Mouse (Mus musculus) G1E-ER4 (cell line): Measurements from ENCODE around the gene Ccdc88c. TPM values are rescaled to one million over a fixed set of nuclear protein-coding genes. Genes with fewer than 3 reads are reported as not detected.

ENCODE experiments used
- GATA1 ChIP-seq: IDR thresholded peaks from one replicate; pipeline ENCODE4 v1.8.0; 2012; ENCODE audit warnings: low read length, inconsistent platforms
- polyA plus RNA-seq: library from polyadenylated mRNA; stranded (reverse); fragments of >175 nt; gene quantifications from 2 replicates; pipeline ENCODE4 v1.2.3, GENCODE M21; 2012

The Ccdc88c gene
- polyA plus RNA-seq, 1 experiment = 48.3 TPM

DNA sequence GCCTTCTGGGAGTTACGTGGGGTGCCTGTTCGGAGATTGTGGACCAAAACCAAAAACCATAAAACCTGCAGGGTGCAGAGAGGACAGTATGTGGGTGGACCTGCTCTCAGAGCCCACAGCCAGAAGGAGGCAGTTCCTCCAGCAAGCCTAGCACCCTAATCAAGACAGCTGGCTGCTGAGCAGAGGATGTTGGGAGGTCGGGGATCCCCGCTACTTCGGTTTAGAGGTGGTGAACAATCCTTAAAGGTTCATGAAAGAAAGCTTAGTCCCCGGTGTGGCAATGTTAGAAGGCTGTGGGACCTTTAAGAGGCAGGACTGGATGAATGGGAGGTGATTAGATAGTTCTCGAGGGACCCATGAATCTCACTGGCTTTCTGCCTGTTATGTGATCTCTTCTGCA, 36.4 kb downstream of the Ccdc88c start:
- no peak for TF ChIP-seq GATA1

DNA sequence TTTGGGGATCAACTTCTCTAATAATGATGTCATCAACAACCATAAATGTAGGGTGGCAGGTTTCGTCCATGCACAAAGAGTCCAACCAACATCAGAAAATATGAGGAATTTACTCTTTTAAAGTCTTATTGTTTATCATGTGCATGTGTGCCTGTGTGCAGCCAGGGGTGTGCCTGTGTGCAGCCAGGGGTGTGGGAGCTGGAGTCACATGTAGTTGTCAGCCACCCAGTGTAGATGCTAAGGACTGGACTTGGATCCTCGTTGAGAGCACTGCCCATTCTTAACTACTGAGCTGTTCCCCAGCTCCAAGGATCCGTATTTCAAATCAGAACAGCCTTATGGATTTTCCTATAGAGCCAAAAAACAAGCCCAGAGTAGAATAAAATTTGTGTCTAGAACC, 37.7 kb downstream of the Ccdc88c start:
- no peak for TF ChIP-seq GATA1

DNA sequence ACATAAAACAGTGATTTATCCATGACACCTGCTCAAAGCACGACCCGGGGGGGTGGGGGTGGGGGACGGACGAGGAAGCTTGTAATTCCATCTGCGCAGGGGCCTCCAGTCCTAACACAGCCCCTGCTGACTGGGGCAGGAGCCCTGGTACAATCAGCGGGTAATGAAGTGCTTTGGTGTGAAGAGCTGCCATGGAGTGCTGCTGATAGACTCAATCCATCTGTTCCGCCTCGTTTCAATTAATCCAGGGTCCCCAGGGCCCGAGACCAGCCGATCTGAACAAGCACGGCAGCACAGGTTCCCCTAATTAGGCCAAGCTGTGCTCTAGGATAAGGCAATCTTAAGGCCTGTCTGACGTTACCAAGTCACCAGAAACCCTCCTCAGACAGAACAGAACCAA, 38.6 kb downstream of the Ccdc88c start:
- no peak for TF ChIP-seq GATA1

DNA sequence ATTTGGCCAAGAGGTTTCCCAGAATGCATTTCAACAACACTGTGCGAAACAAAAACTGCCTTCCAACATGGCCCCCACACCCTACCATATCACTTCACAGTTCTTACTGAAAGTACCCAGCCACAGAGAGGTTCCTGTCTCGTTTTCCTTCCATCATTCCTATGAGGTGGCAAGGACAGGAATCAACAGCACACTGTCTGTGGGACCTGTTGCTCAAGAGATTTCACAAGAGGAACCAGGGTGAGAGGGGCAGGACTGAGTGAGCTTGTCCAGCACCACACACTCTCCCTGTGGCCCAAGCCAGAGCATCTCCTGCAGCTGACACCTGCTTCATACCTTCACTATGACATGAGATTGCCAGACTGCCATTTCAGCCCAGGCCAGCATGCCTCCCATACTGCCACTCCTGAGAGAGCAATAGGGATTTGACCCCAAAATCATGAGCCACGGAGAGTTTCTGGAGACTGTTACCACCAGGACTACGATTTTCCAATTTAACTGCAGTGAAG, 39.0 kb downstream of the Ccdc88c start:
- TF ChIP-seq GATA1 = no peak

DNA sequence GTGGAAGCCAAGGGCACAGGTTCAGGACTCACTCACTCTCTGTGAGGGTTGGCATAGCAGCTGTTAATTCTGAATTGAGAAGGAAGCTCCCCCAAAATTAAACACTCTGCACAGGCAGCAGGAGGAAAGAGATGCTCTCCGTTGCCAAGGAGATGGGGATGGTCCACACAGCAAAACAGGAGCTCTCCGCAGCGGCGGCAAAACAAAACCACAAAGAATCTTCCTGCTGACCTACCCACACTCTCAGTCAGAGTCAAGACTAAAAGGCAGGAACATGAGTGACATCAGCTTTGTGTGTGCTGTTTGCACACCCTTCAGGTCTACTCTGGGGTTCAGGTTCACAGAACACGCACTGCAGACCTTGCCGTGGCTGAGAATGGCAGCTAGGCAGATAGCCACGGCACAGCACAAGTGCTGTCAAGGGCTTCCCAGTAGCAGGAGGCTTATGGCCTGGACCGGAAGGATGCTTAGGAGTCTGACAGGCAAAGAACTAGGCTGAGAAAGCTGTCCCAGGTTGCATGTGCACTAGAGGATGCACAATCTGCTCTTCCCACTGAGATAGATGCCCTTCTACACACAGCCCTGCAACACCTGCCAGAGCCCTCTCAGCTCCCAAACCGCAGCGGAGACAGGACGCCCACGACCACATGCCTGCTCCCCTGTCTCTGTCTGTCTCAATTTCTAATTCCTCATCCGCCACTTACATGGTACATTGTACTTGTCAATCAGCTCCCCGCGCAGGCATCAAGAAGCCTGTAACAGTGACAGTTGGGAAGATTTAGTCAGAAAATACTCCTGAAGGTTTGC, 40.3 kb downstream of the Ccdc88c start:
- no peak for TF ChIP-seq GATA1

DNA sequence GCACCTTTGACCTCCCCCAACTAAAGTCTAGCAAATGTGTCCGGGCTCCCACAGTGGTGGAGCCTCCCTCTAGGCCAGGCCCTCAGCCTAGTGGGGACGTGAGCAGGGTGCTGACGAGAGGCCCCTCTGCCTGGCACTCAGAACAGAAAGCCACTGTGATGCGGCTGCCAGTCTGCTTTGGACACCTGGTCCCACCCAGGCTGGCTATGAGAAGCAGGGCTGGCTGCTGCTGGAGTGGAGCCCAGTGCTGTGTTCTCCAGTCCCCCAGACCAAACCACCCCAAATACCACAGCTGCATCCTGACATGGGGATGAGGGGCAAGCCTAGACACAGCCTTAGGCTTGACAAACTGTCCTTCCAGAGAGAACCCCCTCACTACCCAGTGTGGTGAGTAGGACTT, 42.4 kb downstream of the Ccdc88c start:
- TF ChIP-seq GATA1 = no peak

DNA sequence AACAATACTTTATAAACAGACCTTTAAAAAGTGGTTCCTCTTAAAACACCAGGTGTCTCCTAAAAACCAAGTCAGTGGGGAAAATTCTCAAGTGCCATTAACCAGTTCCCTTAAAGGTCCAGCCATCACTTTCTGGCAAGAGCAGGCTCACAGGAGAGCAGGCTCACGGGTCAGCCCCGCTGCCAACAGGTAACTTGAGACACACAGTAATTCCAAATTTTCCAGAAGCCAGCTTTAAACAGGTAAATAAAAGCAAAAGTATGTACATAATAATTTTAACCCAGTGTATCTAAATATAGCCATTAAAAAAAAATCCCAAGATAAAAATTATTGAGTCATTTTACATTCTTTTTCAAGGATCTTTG, 43.1 kb downstream of the Ccdc88c start:
- no peak for TF ChIP-seq GATA1

DNA sequence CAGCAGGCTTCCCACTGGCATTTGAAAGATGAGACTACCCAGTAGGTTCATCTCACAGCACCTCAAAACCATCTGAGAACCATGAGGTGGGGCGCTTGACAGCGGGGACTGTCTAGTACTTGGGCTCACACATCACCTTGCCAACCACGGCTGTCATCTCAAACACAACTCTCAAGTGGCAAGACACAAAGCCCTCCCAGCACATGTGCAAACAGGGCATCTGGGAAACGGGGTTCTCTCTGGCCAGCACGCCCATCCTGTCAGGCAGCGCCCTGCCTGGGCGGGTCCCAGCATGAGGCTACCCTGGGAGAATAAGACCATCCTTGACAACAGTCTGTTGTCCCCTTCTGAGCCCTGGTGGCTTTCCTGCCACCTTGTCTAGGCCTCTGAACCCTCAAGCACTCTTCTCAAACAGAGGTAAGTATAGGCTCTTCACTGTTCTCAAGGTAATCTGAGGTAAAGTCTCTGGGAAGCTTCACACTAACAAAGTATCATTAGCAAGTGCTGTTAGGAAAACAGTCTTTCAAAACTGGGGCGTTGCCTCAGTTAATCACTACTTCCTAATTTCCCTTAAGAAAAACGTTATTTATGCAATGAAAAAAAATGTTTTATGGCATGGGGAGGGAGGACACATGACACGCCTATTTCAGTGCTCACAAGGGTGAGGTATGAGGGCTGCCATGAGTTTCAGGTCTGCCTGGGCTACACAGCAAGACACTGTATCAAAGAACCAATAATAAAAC, 43.6 kb downstream of the Ccdc88c start:
- no peak for TF ChIP-seq GATA1

DNA sequence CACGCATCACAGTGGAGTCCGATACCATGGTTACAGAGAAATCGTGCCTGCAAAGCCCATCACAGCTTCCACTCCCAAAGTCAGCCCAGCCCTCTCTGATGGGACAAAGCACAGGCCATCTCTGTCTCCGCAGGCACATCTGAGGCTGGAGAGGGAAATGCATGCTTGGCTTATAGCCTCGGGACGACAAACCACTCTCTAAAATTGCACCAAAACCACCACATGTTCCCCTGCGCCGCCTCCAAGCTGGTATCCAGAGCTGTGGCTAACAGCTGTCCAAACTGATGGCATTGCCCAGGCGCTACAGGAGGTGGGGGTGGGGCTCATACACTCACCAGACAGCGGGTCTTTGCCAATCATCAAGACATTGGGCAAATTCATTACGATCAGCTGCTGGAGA, 45.3 kb downstream of the Ccdc88c start:
- TF ChIP-seq GATA1 = no peak

DNA sequence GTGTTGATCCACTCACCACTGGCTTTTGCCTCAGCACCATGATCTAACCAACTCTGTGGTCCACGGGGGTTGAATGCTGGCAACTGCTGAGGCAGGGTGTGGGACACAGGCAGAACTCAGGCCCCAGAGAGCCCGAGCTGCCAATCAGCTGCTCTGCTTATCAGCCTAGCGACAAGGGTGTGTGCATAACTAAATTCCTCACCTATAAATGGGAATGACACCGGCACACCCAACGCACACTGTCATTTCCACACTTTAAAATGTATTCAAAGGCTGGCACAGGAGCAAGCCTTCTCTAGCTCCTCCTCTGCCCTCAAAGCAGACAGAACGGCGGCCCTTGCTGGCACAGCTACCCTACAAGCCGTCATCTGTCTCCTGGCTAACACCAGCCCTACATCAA, 46.6 kb downstream of the Ccdc88c start:
- no peak for TF ChIP-seq GATA1

DNA sequence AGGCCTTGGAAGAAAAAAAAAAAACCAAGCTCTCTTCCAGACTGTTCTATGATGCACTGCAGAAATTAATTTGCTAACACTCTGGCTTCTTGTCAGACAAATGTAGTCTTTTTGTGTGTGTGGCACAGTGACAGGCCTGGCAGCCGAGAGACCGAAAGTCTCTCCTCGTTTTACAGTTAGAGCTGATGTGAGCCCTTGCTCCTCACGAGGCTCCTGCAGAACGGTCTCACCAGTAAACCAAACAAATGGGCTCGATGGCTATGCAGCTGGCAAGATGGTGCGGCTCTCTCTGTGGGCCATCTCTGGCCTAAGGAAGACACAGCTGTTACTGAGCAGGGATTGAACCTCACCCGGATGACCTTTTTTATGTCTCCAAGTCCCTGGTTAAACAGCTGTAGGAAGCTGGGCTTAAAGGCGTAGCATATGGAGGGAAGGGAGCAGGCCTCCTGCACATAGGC, 48.3 kb downstream of the Ccdc88c start:
- no peak for TF ChIP-seq GATA1

DNA sequence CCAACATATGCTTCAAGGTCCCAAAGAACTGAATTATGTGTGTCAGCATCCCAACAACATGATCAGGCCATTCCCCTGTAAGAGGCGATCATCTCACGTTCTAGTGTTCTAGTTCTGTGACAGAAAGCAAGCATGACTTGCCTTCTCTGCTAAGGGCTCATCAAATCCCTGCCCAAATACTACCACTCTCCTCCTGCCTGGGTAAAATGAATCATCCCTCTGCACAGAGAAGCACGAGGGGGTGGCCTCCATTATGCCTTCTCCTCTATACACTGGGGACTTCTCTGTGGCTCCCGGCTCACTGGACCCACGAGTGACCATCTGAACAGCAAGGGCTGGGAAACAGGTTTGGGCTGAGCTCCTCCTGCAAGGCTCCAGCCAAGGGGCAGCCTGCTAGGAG, 49.2 kb downstream of the Ccdc88c start:
- no peak for TF ChIP-seq GATA1

DNA sequence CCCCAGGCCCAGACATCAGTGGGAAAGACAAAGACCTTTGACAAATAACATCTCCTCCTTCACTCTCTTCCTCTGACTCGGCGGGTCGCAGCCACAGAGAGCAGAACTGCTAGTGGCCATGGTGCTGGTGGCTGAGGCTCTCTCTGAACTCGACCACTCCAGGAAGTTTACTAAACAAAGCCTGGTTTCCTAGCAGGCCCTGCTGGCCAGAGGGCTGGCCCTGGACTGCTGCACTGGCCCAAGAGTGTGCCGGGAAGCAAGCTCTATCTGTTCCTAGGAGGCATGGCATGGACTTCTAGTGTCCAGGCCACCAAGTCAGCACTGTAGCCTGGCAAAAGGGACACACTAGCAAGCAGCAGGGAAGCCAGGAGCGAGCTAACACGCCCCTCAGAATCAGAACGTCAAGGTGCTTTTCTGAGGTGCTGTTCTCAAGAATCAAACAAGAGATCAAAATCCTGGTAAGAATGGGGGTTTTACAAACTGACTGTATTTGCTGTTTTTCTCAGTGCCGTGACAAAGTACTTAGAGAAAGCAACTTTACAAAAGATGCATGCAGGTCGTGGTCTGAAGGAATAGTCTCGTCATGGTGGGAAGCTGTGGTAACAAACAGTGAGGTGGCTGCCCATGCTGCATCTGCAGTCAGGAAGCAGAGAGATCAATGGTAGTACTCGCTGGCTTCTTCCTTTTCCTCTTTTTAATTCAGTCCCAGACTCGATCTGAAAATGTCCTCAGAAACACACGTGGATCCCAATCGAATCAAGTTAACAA, 50.7 kb downstream of the Ccdc88c start:
- TF ChIP-seq GATA1 = no peak

DNA sequence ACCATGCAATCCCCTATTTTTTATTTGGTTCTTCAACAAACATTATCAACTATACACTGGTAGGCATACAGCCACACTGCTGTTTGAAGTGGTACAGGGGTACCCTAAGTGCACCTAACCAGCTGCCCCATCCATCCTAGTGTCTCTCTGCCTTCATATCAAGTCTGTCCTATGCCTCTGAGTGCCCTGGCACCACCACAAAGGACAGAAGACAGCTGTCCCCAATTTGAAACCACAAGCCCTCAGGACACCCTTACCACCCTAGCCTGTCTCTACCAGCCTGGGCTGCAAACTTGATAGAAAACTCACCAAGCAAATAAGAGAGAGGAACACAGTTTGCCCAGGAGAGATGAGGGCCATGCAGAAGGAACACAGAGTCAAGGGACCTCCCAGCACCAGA, 51.3 kb downstream of the Ccdc88c start:
- no peak for TF ChIP-seq GATA1

DNA sequence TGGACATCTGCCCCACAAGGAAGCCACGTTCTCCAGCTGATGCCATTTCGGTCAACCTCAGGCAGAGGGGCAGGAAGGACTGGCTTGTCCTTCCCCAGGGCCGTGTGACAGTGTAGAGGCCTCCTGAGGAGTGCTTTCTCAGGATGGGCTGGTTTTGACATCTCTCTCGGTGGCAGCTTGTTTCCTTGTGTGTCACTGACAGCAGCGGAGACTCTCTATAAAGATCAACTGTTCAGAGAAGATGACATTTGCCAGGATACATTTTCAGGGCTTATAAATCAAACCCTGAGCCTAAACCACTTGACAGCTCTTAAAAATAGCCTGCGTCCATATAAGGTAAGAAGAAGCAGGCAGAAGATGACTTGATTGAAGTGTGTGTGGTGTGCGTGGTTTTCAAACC, 59.0 kb downstream of the Ccdc88c start:
- no peak for TF ChIP-seq GATA1

DNA sequence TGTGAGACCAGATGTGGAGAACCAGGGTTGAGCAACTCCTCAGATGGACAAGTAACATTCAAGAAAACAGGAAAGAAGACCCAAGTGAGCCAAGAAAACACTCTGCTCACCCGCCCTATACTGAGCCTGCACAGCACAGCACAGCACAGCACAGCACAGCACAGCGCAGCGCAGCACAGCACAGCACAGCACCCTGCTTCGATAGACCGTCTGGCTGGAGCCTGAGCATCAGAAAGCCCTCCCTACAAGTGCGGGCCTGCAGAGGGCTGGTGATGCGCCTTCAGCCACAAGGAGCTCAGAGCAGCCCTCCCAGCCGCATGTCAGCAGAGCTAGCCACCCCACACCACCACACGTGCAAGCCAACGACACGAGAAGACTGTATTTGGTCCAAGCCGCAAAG, 61.5 kb downstream of the Ccdc88c start:
- TF ChIP-seq GATA1 = no peak

DNA sequence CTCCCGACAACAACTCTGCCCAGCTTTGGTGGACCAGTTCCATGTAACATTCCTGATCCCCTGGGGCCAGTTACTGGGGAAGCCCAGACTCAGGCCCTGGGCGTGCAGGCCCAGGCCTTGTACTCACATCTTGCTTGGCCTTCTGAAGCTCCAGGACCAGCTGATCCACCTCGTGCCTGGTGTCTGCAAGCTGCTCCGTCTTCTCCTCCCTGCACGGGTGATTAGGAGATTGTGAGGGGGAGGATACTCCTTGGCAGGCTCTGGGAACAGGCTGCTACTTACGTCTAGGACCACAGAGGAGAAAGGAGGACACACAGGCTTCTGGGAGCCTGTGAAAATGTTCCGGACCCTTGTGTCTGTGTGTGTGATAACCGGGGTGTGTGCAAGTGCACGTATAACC, 62.6 kb downstream of the Ccdc88c start:
- TF ChIP-seq GATA1 = no peak
